Mouse (Mus musculus): Measurements from ENCODE around the gene Kcnj12.

The Kcnj12 gene

GRCm38 (mm10) chr11:61111472-61111871 is 89.1 kb downstream of the Kcnj12 start:
- DNase-seq = no peak

- DNase-seq = no peak
These were observed 90.1 kb downstream of the Kcnj12 start for GRCm38 (mm10) chr11:61112323-61112995.

DNA sequence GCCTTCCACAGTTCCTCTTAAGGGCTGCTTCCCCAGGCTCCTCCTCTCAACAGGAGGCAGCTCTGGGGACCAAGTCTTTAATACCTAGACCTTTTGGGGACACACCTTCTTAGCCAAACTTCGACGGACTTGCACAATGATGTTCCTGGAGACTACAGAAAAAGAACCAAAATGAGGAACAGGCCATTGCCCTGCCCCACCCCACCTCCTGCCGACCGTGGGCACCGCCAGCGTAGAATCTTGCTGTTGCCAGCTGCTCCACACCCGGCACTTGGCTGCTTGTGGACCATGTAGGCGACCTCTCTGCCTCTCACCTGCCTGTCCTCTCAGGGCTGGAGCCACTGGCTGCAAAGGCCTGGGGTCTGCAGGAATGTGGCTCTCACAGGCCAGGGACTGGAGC is 93.9 kb downstream of the Kcnj12 start:
- no peak for DNase-seq

DNA sequence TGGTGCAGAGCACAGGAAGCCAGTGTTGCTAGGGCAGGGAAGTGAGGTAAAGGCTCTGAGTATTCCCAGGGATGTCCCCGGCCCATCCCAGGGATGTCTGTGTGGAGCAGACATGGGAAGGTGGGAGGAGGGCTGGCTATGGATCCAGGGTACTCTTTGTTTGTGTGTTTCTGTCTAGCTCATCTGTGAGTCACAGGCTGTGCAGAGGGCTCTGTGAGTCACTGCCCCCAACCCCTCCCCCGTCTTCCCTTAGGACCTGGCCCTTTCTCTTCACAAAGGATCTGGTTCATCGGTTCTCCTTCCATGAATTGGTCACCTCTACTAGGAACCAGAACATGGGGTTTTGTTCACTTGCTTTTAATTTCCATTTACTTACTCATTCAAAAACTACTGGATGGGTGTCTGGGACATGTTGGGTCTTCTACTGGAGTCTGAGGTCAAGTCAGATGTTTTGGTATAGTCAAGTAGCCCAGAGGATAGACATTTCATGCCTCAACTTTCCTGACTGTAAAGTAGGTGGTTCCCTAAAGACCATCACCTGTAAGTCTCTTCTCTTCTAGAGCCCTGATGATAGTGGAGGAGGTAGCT is 97.7 kb downstream of the Kcnj12 start:
- no peak for DNase-seq
